Mouse (Mus musculus): Measurements from ENCODE around the gene Mapkap1.
A peak's percentile ranks its signal among the peaks of the same experiment; 100 is the strongest.
"Not testable (repeated sequence)": the region's sequence is repeated elsewhere in the genome, so short reads cannot be mapped to it uniquely, and the experiment has no call there.

The Mapkap1 gene

DNA sequence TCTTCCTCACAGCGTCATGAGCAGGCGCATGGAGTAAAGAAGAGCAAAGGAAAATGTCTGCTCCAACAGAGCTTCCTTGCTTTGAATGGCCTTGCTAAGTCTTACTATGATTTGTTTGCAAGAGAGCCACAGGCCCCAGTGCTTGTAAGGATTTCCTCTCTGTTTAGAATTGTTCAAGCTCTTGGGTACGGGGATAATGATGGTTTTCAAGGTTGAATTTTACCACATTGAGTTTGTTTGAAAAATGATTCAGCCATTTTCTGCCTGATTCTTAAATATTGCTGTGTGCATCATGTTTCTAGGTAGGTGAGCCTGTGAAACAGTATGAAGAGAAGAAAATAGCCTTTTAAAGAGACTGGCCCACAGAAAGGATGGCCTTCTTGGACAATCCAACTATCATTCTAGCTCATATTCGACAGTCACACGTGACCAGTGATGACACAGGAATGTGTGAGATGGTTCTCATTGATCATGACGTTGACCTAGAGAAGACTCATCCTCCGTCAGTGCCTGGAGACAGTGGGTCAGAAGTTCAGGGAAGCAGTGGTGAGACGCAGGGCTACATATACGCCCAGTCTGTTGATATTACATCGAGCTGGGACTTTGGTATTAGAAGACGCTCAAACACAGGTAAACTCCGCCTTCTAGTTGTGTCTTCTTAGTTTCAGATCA, 25.3 kb downstream of the Mapkap1 start:
- no peak for DNase-seq (ENCODE audit: extremely low spot score)

DNA sequence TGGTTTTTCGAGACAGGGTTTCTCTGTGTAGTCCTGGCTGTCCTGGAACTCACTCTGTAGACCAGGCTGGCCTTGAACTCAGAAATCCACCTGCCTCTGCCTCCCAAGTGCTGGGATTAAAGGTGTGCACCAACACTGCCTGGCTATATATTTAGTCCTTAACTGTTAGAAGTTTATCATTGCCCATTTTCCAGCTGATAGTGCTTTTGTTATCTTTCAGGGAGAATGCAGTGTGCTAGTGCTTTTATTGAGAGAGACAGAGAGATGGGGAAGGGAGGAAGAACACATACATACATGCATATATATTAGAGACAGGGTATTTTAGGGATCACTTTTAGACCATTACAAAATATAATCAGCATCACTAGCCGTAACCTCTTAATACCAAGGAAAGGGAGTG, 26.3 kb downstream of the Mapkap1 start:
- DNase-seq (ENCODE audit: extremely low spot score): not testable (repeated sequence)

DNA sequence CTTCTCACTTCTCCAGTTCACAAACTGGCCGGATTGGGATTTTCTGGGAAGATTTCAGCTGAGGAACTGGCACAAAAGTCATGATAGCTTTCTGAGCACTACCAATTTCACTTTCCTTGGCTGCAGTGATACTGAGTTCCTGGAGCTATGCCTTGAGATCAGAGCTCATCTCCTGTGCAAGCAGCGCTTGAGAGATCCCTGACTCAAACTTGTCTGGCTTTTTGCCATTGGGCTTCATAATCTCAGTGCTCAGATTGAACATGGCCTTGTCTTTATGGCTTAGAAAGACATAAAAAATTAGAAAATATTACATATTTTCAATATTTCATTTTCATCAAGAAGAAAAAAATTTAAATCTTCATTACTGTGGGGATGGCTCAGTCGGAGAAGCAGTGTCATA, 29.8 kb downstream of the Mapkap1 start:
- no peak for DNase-seq (ENCODE audit: extremely low spot score)

DNA sequence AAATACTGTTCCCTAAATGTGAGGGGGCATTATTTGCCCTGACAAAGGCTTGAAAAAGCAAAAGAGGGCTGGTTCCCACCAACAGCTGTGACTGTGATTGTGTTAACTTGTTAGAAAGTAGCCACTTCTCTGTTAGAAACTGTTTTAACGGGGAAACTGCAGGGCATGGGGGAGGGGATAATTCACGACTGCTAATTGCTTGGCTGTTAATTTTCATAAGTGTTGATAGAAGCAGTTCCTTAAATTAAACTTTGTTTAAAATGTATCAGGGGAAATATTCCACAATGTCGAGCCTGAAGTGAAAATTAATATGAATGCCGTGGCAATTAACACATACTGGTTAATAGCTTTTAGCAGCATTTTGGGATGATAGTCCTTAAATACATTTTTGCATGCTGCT, 42.2 kb downstream of the Mapkap1 start:
- DNase-seq (ENCODE audit: extremely low spot score): no peak

DNA sequence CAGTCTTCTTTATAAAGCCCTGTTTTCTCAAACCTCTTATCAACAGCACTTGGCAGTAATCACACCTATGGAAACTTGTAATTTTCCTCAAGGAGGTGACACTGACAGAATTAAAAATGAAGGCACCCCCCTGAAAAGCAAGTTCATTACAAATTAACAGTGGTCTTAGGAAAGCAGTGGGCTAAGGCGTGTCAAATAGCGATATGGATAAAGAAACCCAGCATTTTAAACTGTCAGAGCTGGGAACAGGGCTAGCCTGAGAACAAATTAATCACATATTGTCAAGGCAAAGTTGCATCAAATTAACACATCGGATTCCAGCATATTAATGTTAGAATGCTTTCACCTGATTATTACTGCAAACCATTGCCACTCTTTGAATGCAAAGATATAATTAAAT, 55.9 kb downstream of the Mapkap1 start:
- no peak for DNase-seq (ENCODE audit: extremely low spot score)

DNA sequence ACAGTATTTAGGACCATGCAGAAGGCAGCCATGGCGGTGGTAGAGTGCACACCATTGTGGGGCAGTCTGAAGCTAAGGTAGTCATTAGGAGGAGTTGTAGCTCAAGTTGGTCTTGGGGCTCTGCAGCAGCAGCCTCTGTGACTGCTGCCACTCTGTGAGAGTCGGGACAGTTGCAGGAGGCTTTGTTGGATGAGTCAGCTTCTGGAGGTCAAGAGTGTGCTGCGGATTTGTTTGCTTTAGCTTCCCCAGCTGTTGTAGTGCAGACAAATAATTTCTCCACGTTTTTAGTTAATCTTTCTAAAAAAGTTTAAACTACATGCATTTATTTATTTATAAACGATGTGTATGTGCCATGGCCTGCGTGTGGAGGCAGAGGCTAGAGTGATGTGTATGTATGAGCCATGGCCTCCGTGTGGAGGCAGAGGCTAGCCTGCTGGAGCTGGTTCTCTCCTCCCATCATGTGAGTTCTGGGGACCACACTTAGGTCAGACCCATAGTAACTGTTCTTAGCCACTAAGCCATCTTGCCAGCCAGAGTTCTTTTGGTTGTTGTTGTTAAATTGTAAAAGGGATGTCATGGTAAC, 62.1 kb downstream of the Mapkap1 start:
- DNase-seq (ENCODE audit: extremely low spot score): no peak

DNA sequence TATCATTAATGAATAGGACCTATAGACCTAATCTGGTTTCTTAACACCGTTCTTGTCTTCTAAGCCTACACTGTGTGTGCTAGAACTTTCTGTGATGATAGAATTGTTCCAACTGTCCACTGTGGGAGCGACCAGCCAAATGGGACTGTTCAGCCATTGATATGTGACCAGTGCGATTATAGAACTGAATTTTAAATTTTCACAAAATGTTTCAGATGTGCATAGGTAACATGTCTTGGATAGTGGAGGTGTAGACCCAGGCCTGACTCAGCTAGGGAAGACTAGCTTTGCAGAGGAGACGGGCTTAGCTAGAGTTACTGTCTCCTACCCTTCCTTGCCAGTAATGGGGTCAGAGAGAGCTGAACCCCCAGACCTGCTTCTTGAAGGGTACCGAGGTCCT, 62.8 kb downstream of the Mapkap1 start:
- DNase-seq (ENCODE audit: extremely low spot score): no peak

DNA sequence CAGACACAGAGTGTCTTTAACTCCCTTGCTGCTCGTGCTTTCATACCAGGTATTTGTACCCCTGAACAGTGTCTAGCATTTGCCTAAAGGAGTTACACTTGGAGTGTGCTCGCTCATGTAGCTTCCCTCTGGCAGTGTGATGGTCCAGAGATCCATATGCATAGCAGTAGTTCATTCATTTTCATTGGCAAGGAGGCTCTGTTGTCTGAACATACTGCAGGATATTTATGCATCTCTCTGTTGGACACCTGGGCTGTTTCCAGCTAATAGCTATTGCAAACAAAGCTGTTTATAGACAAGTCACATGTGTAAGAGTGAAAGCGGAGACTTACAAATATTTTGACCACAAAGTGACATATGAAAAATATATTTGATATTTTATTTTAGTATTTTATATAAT, 67.2 kb downstream of the Mapkap1 start:
- no peak for DNase-seq (ENCODE audit: extremely low spot score)

DNA sequence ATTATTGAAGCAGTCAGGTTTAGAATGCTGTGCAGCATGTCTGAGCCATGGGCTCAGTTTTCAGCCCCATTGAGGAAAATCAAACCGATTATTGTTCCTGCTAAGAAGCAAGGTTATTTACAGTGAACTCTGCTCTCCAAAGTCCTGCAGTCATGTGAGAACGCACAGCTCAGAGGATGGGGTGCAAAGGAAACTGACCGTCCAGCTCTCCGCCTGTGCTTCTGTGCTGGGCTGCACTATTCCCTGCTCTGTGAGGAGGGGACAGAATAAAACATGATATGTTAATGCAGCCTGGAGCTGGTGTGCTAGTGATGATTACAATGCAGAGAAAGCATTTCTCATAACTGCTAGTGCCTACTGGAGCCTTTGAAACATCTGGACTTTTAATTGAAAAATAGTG, 74.8 kb downstream of the Mapkap1 start:
- DNase-seq (ENCODE audit: extremely low spot score): no peak

DNA sequence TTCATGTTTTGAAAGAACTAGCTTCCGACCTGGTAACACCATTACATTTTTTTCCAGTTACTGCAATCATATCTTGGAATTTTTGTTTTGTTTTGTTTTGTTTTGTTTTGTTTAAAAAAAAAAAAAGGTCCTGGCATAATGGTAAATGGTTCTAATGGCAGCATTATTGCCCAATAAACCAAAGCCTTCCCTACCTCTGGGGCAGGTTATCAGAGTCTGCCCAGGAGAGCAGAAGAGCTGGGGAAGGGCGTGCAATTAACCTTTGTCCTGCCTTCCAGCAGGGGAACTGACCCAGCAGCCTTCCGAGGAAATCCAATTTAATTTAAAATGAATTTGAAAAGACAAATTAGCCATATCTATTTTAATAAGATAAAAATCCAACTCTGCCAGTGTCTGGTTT, 75.5 kb downstream of the Mapkap1 start:
- DNase-seq (ENCODE audit: extremely low spot score): no peak

DNA sequence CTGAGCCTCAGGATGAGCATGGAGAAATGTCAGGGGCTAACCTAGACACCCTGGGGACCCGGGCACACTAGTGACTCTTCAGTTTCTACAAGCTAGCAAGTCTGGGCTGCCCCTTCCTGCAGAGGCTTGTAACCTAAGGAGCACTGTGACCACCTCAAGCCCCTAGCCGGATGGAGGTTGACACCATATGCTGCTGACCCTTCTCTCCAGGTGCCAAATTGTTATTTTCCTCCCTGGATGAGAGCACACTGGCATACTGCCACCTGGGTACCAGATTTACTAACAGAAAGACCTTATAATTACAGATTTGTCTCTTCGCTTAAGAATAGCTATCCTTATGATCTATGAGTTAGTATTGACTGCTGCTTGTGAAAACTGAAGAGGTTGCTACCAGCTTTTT, 76.0 kb downstream of the Mapkap1 start:
- no peak for DNase-seq (ENCODE audit: extremely low spot score)

DNA sequence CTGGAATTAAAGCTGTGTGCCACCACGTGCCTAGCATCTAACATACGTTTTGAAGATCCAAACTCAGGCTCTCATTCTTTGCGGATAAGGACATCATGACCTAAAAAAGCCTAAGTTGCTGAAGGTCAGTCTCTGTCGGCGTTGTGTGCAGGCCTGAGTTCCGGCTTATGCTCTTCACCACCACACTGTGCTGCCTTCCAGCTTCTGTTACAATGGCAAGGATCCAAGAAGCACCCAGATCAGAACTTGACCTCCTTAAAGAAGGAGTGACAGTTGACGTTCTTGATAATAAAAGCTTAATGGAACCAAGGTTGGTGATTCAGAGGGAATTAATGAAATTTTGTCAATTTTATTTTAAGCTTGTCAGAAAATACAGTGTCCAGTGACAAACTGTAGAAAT, 80.7 kb downstream of the Mapkap1 start:
- DNase-seq (ENCODE audit: extremely low spot score): no peak

DNA sequence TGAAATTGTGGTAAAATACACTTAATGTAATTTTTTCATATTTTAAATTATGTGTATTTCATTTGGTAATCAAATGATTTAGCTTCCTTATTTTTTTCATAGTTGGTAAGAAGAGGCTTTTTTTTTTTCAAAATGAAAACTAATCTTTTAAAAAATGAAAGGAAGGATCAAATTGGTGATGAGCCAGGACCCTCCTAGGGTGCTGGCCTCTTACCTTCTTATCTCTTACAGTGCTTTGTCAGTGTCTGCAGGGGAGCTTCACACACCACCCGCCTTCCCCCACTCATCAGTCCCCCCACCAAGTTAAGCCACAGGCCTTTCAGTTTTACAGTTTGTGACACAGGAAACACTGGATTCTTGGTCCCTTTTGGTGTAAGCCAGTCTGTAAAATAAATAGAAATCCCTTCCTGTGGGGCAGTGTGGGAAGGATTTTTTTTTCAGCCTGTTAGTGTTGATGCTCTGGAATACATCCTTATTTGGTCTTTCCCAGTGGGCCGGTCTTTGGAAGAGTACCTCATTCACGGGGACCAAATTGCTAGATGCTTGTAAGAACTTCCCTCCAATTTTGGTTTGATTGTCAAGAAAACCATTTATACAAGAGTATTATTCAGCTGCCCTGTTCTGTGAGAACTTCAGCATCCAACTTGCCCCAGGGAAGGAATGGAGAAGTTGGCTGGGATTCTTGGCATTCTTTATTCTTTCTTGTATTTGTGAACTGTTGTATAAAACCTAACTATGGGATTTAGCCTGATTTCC, 97.6 kb downstream of the Mapkap1 start:
- DNase-seq (ENCODE audit: extremely low spot score): no peak

DNA sequence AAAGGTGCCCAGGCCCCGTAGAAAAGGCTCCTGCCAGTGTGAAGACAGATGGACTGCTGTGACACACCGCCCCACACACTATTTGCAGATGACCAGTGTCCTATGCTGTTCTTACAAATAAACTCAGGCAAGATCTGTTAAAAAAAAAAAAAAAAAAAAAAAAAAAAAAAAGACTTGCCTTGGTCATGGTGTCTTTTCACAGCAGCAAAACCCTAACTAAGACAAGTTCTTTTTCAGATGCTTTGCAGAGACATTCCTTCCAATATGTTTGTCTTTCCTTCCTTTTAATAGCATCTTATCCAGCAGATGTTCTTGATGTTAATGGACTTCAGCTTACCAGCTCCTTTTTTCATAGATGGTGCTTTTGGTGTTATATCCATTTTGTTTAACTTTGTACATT, 99.6 kb downstream of the Mapkap1 start:
- not testable (repeated sequence) for DNase-seq (ENCODE audit: extremely low spot score)

DNA sequence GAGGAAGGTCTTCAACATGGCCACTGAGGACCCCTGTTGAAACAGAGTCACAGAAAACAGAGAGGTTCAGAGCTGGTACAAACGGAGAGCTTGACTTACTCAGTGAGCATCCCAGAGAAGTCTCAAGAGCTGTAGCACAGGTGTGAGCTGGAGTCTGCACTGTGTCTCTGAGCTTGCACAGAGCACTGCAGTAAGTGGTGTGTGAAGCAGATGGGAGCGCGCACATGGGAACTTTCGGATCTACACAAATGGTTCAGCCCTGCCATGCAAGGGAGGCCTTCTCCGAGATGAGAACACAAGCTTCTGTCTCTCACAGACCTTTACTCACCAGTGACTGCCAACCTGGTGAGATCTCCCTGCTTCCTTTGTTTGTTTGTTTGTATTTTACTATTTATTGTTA, 103.3 kb downstream of the Mapkap1 start:
- no peak for DNase-seq (ENCODE audit: extremely low spot score)

DNA sequence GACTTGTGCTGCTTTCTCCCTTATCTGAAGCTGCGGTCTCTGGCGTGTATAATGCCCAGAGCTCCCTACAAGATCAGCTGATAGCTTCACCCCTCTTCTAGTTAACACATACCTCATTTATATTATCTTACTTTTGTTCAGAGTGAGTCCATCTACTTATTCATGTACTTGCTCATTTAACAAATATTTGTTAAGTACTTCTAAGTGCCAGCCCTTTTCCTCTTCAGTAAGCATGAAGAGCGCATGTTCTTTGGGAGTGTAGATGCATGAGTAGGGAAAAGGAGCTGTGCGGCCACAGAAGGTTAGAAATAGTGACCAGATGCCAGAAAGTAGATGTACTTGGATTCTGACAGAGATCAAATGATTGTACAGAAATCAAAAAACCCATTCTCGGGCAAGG, 108.7 kb downstream of the Mapkap1 start:
- DNase-seq (ENCODE audit: extremely low spot score): no peak

DNA sequence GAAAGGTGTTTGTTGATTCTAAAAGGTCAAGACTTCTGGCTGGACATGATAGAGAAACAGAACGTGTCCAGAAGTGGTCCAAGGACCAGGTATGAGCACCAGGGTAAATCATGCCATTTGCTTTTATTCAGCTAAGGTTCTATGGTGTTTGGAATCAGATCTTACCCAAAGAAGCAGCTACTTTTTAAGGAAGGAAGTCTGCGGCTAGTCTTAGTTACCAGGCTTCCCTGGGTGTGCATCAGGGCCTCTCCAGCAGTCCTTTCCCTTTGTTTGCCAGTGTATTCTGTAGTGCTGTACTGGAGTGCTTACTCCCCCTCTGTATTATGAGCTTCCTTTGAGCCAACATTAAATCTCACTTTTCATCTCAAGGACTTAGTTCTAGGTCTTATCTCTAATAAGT, 111.5 kb downstream of the Mapkap1 start:
- DNase-seq (ENCODE audit: extremely low spot score): no peak

DNA sequence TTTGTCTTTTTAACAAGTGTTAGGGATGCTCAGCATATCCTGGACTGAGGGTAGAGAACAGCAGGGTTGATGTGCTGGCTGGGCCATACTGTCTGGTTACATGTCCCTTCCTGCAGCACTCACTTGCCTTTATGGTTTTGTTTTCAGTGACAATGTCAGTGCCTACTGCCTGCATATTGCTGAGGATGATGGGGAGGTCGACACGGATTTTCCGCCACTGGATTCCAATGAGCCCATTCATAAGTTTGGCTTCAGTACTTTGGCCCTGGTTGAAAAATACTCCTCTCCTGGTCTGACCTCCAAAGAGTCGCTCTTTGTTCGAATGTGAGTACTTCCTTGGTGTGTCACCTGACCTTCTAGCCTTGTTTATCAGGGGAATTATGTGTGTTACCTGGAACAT, 112.0 kb downstream of the Mapkap1 start:
- no peak for DNase-seq (ENCODE audit: extremely low spot score)

DNA sequence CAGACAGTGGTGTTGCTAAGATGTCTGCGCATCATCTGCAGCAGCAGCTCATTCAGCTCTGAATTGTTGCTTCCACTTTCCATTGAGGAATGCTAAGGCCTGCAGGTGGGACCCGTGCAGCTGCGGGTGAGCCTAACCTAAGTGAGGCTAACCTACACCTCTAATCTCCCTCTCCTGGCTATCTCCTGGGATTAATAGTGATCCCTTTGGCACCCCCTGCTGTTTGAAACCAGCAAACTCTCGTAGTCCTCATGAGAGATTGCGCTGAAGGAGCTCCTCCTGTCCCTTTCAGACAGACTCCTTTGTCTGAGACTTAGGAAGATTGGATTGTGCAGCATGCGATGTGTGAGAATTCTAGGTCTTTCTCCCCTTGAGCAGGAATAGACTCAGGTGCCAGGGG, 113.0 kb downstream of the Mapkap1 start:
- DNase-seq (ENCODE audit: extremely low spot score): peak; percentile 42

DNA sequence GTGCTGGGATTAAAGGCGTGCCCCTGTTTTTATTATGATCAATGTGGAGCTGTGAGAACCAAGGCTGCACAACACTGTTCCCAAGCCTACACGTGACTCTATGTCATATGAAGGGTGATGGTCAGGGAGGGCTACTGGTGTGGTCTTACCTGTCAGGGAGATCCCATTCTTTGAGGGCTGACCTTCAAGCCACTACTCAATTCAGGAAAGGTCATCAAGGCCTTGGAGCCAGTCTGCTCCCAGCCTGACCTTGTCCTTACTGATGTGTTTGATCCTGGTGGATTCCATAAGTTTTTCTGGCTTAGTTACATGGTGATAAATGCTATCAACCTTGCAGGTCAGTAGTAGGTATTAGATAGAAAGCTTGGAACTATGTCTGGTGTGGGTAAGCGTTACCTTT, 114.8 kb downstream of the Mapkap1 start:
- DNase-seq (ENCODE audit: extremely low spot score): no peak

DNA sequence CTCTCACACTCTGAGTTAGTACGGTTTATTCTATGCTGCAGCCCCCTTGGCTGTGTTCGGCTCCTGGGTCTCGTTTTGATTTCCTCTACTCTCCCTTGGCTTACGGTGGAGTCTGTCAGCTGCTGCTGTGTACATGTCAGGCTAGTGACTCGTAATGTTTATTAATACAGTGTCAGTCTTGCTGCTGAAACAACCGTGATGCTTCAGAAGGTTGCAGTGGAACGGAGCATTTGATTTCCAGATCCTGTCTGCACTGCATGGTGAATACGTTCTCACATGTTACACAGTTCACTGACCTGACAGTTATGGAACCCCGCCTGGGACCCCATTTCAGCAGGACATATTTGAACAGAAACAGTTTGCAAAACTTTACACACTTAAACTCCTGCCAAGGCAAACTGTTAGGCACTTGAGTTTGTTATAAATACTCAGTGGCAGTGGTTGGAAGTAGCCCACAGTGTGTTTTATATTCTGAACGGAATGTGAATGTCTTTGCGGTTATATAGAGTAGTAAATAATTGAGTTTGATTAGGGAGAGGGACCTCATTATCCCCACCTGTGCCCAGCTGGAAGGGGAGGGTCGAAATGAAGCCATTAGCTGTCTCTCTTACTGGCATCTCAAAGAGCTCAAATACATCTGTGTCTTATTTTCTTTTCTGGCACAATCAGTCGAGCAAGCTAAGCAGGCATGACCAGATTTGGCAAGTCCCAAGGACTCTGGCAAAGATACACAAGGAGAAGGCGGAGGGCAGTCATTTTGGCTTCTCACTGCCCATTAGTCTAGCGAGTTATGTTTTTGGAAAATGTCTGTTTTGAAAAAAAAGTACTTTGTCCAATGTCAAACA, 120.2 kb downstream of the Mapkap1 start:
- DNase-seq (ENCODE audit: extremely low spot score): no peak

DNA sequence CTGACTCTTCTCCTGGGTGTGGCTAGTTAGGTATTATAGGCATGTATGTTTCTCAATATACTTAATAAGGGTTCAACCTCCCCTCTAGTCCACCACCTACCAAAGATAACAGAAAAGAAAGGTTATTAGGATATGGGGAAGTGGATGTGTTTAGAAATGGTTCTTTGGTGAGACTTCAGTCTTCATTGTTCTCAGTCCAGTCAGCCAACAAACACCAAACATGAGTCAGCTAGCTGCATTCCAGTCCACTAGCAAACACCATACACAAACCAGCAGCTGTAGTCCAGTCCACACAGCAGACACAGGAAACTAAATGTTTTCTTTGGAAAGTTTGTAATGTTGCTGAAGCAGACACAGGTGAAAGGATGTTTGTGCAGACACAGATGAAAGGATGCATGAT, 121.9 kb downstream of the Mapkap1 start:
- no peak for DNase-seq (ENCODE audit: extremely low spot score)

All from embryo, embryonic 9.5 days (tissue).